Mouse (Mus musculus) neural tube, embryonic 15.5 days (tissue): Measurements from ENCODE around the gene Zfp341. TPM values are rescaled to one million over a fixed set of nuclear protein-coding genes. Genes with fewer than 3 reads are reported as not detected.

Experiments
- ATAC-seq: fragments of 200-750 bp; cut with Nextera tagmentation; 2 replicates; pipeline ENCODE4 v1.8.0; 2017; ENCODE audit warnings: mild to moderate bottlenecking, moderate TSS enrichment, moderate library complexity; ENCODE audit not compliant: low FRiP score
- H3K27ac ChIP-seq: fragments of 300-500 bp; sonication (generic); replicated peaks from 2 replicates; pipeline ENCODE4 v1.5.1; 2015; ENCODE audit warnings: mild to moderate bottlenecking, inconsistent platforms
- H3K27me3 ChIP-seq: fragments of 300-500 bp; sonication (generic); replicated peaks from 2 replicates; pipeline ENCODE4 v1.6.1; 2015; ENCODE audit warnings: inconsistent platforms
- H3K36me3 ChIP-seq: fragments of 300-500 bp; sonication (generic); 2 replicates; pipeline ENCODE4 v1.6.1; 2015; ENCODE audit warnings: inconsistent platforms
- H3K4me1 ChIP-seq: fragments of 300-500 bp; sonication (generic); 2 replicates; pipeline ENCODE4 v1.6.1; 2015; ENCODE audit warnings: inconsistent platforms
- H3K4me2 ChIP-seq: fragments of 300-500 bp; sonication (generic); 2 replicates; pipeline ENCODE4 v1.6.1; 2015; ENCODE audit warnings: inconsistent platforms, mild to moderate bottlenecking, moderate library complexity
- H3K4me3 ChIP-seq: fragments of 300-500 bp; sonication (generic); replicated peaks from 2 replicates; pipeline ENCODE4 v1.5.1; 2015; ENCODE audit warnings: mild to moderate bottlenecking, inconsistent platforms
- H3K9ac ChIP-seq: fragments of 300-500 bp; sonication (generic); replicated peaks from 2 replicates; pipeline ENCODE4 v1.6.1; 2015; ENCODE audit warnings: mild to moderate bottlenecking, inconsistent platforms
- H3K9me3 ChIP-seq: fragments of 300-500 bp; sonication (generic); replicated peaks from 2 replicates; pipeline ENCODE4 v1.6.1; 2016; ENCODE audit warnings: inconsistent platforms
- WGBS: fragments of 180-500 bp; shearing (Covaris S2); methylation state at CpG from one replicate; pipeline ENCODE4 v1.1.7; 2015; ENCODE audit warnings: mixed read lengths; 5-methylcytosine and 5-hydroxymethylcytosine counted together
- polyA plus RNA-seq: library from polyadenylated mRNA; unstranded; fragments of >200 nt; fragmentation: Nextera tagmentation; extraction: Ambion mirVana; gene quantifications from 2 replicates; pipeline ENCODE4 v1.2.1, GENCODE M21; 2015

The Zfp341 gene
- polyA plus RNA-seq, 1 experiment from 2014 or later = 2.3 TPM

DNA sequence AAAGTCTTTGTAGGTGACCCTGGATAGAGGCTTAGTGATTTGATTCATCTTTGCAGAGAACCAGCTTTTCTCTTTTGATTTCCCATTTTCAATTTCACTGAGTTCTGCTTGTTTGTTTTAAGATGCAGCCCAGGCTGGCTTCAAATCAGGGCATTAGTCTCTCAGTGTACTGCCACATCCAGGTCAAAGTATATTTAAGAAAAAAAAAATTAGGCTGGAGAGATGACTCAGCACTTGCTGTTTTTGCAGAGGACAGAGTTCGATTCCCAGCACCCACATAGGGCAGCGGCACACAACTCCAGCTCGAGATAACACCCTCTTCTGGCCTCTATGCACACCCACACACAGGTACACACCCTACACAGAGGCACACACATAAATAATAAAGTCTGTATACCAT lies 21.9 kb upstream of the Zfp341 start:
- WGBS = 88% methylated on average over 3 of the region's 3 CpGs
- H3K9ac ChIP-seq = no peak overlapping the region
- H3K4me3 ChIP-seq = no peak overlapping the region
- no peak overlapping the region for H3K4me2 ChIP-seq
- no peaks in the 10 kb centered on the region for H3K9me3 ChIP-seq
- peaks cover 12% of the 10 kb centered on the region for H3K36me3 ChIP-seq
- ATAC-seq = no peak
- H3K27me3 ChIP-seq = no peaks in the 10 kb centered on the region
- no peaks in the 10 kb centered on the region for H3K4me1 ChIP-seq
- H3K27ac ChIP-seq = no peak overlapping the region

- no peak overlapping the region for H3K4me3 ChIP-seq
- H3K9ac ChIP-seq = no peak overlapping the region
- H3K4me1 ChIP-seq = no peaks in the 10 kb centered on the region
- peaks cover 5% of the 10 kb centered on the region; the same call in 1 of the 2 replicates for H3K36me3 ChIP-seq
- 69% methylated on average over 3 of the region's 3 CpGs for WGBS
- no peak overlapping the region for H3K27ac ChIP-seq
- no peak for ATAC-seq
- no peaks in the 10 kb centered on the region for H3K27me3 ChIP-seq
- H3K4me2 ChIP-seq = no peak overlapping the region
- H3K9me3 ChIP-seq = no peaks in the 10 kb centered on the region
Measured at GRCm38 (mm10) chr2:154593025-154593424, 20.1 kb upstream of the Zfp341 start.

DNA sequence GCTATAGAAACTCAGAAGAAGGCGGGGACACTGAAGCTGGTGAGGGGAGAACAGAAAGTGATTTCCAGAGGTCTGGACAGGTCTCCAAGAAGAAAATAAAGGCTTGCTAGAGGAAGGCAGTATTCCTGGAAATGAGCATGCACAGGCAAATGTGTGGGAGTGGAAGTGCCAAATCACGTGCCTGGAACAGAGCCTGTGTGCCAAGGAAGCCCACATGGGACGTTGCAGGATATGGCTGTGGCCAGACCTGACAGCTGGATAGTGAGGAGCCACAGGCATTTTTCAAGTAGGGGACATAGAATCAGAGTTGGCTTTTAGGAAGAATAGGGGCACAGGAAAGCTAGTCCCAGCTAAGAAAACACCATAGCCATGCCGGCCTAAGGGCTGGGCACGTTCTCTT lies 17.3 kb upstream of the Zfp341 start:
- 80% methylated on average over 5 of the region's 5 CpGs for WGBS
- H3K4me3 ChIP-seq = no peak overlapping the region
- ATAC-seq = no peak
- H3K27ac ChIP-seq = no peak overlapping the region
- no peaks in the 10 kb centered on the region for H3K9me3 ChIP-seq
- H3K4me1 ChIP-seq = no peaks in the 10 kb centered on the region
- H3K4me2 ChIP-seq = no peak overlapping the region
- no peak overlapping the region for H3K9ac ChIP-seq
- peaks cover 5% of the 10 kb centered on the region; the same call in 1 of the 2 replicates for H3K36me3 ChIP-seq
- no peaks in the 10 kb centered on the region for H3K27me3 ChIP-seq

- no peak overlapping the region for H3K4me3 ChIP-seq
- WGBS = 84% methylated on average over 3 of the region's 3 CpGs
- no peak for ATAC-seq
Measured at GRCm38 (mm10) chr2:154597399-154597798, 15.7 kb upstream of the Zfp341 start.

GRCm38 (mm10) chr2:154600586-154600985 lies 12.5 kb upstream of the Zfp341 start:
- H3K4me3 ChIP-seq = no peak overlapping the region
- H3K4me1 ChIP-seq = peaks cover 16% of the 10 kb centered on the region
- no peak overlapping the region for H3K4me2 ChIP-seq
- no peak overlapping the region for H3K9ac ChIP-seq
- ATAC-seq = no peak
- H3K9me3 ChIP-seq = no peaks in the 10 kb centered on the region
- no peak overlapping the region for H3K27ac ChIP-seq
- no peaks in the 10 kb centered on the region for H3K36me3 ChIP-seq
- WGBS = 69% methylated on average over 6 of the region's 6 CpGs
- no peaks in the 10 kb centered on the region for H3K27me3 ChIP-seq

More at GRCm38 (mm10) chr2:154597399-154597798, 15.7 kb upstream of the Zfp341 start:
- Histone ChIP-seq H3K4me1 (no peaks in the 10 kb centered on the region), H3K9me3 (no peaks in the 10 kb centered on the region), H3K27me3 (no peaks in the 10 kb centered on the region), H3K36me3 (peaks cover 5% of the 10 kb centered on the region; the same call in 1 of the 2 replicates), H3K4me2 (no peak overlapping the region), H3K27ac (no peak overlapping the region), H3K9ac (no peak overlapping the region)

DNA sequence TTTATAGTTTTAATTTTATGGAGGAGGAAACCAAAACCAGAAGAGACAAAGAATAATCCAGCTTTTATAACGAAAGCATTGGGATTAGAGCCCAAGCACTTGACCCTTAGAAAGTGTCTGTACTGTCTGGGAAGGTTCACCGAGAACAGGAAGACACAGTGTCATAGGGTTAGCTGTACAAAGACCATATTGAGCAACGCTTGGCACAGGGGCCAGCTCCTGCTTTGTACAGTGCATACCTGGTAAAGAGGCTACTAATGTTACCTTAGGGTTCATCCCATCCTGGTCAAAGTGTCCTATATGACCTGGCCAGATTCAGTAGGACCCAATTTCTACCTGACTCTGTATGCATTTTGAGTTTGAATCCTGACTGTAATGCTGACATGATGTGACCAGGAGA lies 11.8 kb upstream of the Zfp341 start:
- Histone ChIP-seq H3K9ac (no peak overlapping the region), H3K4me3 (no peak overlapping the region), H3K4me2 (no peak overlapping the region), H3K27me3 (no peaks in the 10 kb centered on the region), H3K4me1 (peaks cover 16% of the 10 kb centered on the region), H3K9me3 (no peaks in the 10 kb centered on the region), H3K36me3 (no peaks in the 10 kb centered on the region), H3K27ac (no peak overlapping the region)
- WGBS = 75% methylated on average over 3 of the region's 3 CpGs
- ATAC-seq = no peak

DNA sequence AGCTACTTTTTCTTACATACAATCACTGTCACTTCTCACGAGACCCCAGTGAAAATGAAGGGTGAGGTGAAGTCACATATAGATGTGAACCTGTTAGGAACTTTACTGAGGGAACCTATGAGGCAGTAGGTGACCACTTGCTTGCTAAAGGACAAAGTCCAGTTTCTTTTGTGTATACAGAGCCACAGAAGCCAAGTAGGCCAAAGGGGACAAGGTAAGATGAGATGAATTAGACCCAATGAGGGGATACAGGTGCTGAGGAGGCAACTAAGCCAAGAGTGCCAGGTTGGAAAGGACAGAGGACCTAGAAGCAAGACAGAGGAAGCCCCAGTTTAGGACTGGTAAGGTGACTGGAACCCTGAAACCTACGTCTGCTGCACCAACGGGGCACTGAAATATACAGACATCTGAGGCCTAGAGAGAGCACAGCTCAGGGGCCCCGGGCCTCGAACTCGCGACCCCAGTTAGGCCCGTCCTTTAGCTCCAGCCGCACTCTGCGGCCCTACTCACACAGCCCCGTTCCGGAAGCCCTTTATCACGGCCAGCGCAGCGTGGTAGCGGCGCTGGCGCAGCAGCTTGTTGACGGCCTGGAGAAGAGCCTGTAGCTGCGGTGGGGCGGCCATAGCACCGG lies 10.0 kb upstream of the Zfp341 start:
- no peaks in the 10 kb centered on the region for H3K36me3 ChIP-seq
- H3K4me1 ChIP-seq = peaks cover 16% of the 10 kb centered on the region
- peak overlapping the region; percentile 80 for H3K4me3 ChIP-seq
- peak; percentile 63; the same call in 1 of the 2 replicates for ATAC-seq
- 21% methylated on average over 22 of the region's 22 CpGs for WGBS
- H3K27ac ChIP-seq = peak overlapping the region; percentile 75
- H3K9me3 ChIP-seq = no peaks in the 10 kb centered on the region
- no peaks in the 10 kb centered on the region for H3K27me3 ChIP-seq
- peak overlapping the region; percentile 77 for H3K4me2 ChIP-seq
- peak overlapping the region; percentile 86 for H3K9ac ChIP-seq

GRCm38 (mm10) chr2:154603638-154604153 lies 9.4 kb upstream of the Zfp341 start, which contains the start of gene Pxmp4:
Gene Pxmp4, minus strand, starts transcription at chr2:154603708.
- peak; percentile 100 for ATAC-seq
- Histone ChIP-seq H3K27ac (peak within 1 kb of the TSS; percentile 75), H3K4me2 (peak within 1 kb of the TSS; percentile 77), H3K4me3 (peak within 1 kb of the TSS; percentile 80), H3K9ac (peak within 1 kb of the TSS; percentile 86), H3K27me3 (no peaks in the 10 kb centered on the region), H3K9me3 (no peaks in the 10 kb centered on the region), H3K4me1 (peaks cover 16% of the 10 kb centered on the region), H3K36me3 (no peaks in the 10 kb centered on the region)
- WGBS = under 1% methylated on average over 13 of the region's 13 CpGs

GRCm38 (mm10) chr2:154604156-154604555 lies 8.9 kb upstream of the Zfp341 start:
- WGBS = 40% methylated on average over 7 of the region's 7 CpGs
- H3K36me3 ChIP-seq = no peaks in the 10 kb centered on the region
- peak overlapping the region; percentile 77 for H3K4me2 ChIP-seq
- no peak overlapping the region for H3K27ac ChIP-seq
- H3K9ac ChIP-seq = no peak overlapping the region
- no peaks in the 10 kb centered on the region for H3K9me3 ChIP-seq
- peaks cover 16% of the 10 kb centered on the region for H3K4me1 ChIP-seq
- H3K27me3 ChIP-seq = no peaks in the 10 kb centered on the region
- no peak for ATAC-seq
- peak overlapping the region; percentile 80 for H3K4me3 ChIP-seq

GRCm38 (mm10) chr2:154606965-154607364 lies 6.1 kb upstream of the Zfp341 start:
- WGBS = 83% methylated on average over 1 of the region's 1 CpGs
- Histone ChIP-seq H3K4me1 (peaks cover 16% of the 10 kb centered on the region), H3K9me3 (no peaks in the 10 kb centered on the region), H3K36me3 (no peaks in the 10 kb centered on the region), H3K27me3 (no peaks in the 10 kb centered on the region), H3K9ac (no peak overlapping the region), H3K27ac (no peak overlapping the region), H3K4me3 (no peak overlapping the region), H3K4me2 (no peak overlapping the region)
- no peak for ATAC-seq

DNA sequence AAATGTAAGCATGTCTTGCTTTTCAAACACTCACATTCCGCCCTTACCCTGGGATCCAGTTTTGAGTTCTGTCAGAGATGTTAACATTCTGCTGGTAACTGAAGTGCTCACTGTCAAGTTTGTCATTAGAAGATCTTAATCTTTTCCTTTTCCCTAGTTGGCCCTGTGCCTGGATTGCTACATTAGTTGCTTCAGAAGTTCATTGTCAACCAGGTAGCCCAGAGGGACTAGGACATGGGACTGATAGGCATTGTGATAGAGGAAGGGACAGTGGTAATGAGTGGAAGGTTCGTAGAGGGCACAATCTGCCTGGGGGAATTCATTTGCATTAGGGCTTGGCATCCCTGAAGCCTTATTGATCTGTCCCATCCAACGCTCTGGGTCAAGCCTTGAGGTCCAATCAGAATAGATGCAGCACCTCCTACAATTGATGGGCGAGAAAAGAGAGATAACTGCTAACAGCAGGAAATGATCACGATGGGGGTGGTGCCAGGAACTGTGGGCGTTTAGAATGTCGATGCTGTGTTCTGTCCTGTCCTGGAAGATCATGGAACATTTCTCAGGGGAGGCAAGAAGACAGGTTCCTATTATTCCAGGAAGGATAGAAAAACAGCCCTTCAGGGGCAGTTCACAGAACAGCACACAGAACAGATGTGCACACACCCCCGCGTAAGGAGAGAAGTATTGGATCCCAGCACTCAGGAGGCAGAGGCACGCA lies 3.9 kb upstream of the Zfp341 start:
- no peaks in the 10 kb centered on the region for H3K9me3 ChIP-seq
- H3K9ac ChIP-seq = no peak overlapping the region
- H3K4me2 ChIP-seq = no peak overlapping the region
- WGBS = 66% methylated on average over 10 of the region's 10 CpGs
- no peak for ATAC-seq
- no peaks in the 10 kb centered on the region for H3K36me3 ChIP-seq
- H3K27me3 ChIP-seq = no peaks in the 10 kb centered on the region
- H3K4me3 ChIP-seq = no peak overlapping the region
- no peak overlapping the region for H3K27ac ChIP-seq
- peaks cover 12% of the 10 kb centered on the region for H3K4me1 ChIP-seq
